Mouse (Mus musculus): ENCODE data around the gene Rpe65.

Rpe65 gene

DNA sequence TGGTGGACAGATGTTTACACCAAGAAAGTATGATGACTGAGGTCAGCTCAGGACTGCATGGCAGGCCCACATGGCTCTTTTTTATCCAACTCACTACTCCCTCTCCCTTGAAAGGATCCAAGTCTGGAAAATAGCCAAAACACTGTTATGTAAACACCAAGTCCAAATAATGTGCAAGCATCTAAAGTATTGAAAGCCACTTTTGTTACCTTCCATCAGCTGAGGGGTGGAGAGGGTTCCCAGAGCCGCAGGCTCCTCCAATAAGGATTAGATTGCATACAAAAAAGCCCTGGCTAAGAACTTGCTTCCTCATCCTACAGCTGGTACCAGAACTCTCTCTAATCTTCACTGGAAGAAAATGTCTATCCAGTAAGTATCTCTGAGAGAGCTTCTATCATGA lies at the start of gene Rpe65:
Rpe65 (plus strand) TSS at position 301 of the 400 bp plus-strand sequence.
- no peak for DNase-seq (ENCODE audit: low spot score in 2 of 2)

DNA sequence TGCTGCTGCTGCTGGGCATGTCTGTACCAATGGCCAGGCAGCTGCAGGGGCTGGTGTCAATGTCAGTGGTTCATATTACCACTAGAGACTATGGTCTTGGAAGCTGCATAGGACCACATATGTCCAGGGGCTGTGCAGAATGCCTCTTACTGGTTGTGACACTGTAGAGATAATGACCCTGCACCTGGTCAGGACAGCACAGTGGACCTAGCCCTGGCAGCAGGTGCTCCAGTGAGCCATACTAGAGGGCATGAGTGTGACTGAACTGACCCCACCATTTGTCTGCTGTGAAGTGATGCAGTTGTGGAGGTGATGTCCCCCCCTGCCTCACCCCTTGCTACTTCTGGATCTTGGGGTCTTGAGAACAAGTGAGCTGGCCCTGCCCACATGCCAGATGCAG lies 48.8 kb upstream of the Rpe65 start:
- DNase-seq (ENCODE audit: low spot score in 2 of 2): no peak

DNA sequence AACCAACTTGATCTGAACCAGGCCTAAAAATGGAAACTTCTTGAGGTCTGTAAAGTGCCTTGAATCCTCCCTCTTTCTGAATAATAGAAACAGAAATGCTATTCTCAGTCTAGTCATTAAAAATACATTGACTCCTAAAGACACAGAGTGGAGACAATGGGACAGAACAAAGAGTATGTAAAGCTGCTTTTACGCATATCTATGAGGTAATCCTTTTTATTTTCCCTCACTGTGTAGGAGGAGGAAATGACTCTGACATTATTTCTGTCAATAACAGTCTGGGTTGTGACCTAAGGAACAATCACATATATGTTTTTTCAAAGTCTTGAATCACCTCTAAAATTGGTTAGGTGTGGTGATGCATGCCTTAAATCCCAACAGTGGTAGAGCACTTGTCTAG lies 16.0 kb downstream of the Rpe65 start:
- DNase-seq (ENCODE audit: low spot score in 2 of 2): no peak

DNA sequence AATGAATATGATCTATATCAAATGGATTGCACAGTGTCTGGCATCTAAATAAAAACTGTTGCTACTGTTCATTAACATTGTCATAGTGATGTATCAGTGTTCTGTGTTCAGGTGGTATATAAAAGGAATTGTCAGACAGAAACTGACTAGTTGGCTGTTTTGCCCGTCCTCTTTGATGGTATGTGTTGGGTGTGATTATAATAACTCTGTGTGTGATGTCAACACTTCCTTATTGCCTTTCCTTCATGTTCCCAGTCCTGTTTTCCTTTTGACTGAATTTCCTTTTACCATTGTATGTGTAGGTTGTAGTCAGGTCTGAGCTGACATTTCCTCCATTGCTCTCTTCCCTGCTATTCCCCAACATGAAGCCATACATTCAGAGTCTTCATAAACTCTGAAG lies 22.1 kb downstream of the Rpe65 start:
- no peak for DNase-seq (ENCODE audit: low spot score in 2 of 2)

DNA sequence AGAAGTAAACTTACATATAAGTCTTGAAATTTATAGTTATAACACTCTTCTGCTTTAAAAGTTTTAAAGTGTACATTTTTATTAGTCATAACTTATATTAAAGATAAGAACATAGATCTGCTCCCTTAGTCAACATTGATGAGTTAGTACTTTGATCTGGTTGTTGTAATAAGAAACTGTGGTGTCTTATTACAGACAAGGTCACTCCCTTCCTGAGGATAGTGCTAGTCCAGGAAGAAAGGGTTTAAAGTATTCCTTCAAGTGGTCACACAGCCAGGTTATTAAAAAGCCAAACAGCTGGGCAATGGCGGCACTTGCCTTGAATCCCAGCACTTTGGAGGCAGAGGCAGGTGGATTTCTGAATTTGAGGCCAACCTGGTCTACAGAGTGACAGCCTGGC lies 25.0 kb downstream of the Rpe65 start:
- no peak for DNase-seq (ENCODE audit: low spot score in 2 of 2)

DNA sequence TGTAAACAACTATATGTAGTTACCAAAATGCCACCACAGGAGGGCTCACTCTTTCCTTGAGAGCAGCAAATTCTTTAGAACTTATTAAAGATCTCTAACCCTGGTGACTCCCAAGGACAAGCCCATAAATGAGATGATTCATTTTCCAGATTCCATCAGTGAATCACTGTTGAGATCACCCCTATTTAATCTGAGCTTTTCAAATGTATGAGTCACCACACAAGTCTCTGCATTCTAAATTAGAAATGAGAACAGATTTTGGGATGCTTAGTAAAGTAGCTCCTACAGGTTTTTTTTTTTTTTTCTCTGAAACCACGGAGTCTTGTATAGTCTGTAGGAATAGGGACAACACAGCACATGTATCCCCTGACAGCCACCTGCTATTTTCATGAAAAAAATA lies 61.8 kb downstream of the Rpe65 start:
- no peak for DNase-seq (ENCODE audit: low spot score in 2 of 2)

DNA sequence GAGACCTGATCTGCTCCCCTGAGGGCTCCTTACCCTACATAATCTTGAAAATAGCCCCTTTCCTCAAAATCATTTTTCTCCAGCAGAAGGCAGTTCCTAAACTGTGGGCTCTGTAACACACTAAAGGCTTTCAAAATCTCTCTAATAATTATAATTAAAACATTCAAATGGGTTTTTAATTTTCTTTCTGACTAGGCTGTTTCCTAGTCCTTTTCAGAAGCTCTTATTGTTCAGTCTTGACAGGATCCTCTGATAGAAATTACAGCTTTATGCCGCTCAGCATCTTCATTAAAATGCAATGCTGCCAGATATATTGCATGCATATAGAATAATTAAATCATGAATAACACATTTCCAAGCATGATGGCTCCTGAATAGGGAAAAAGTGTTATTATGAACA lies 64.4 kb downstream of the Rpe65 start:
- DNase-seq (ENCODE audit: low spot score in 2 of 2): no peak
